Mouse (Mus musculus): Measurements from ENCODE around the gene Srebf1.

GRCm38 (mm10) chr11:60185396-60186231 is 36.8 kb downstream of the Srebf1 start:
- no peak for TF ChIP-seq CTCF (IDR thresholded peaks at IDR 0.05; ENCODE audit: insufficient read depth, low read depth, low read length)
- TF ChIP-seq POLR2A (IDR thresholded peaks at IDR 0.05; ENCODE audit: insufficient read depth, low read depth, low read length), result no peak

Data from olfactory bulb, adult 2 months (tissue).